Mouse (Mus musculus) neutrophil, adult 59 days (primary cell): ENCODE data around the gene Slc27a4. TPM values are rescaled to one million over a fixed set of nuclear protein-coding genes. Genes with fewer than 3 reads are reported as not detected.

Source experiments
- total RNA-seq, 2 experiments: library from RNA; stranded (reverse); gene quantifications; 1 replicate in 1 of 2; 2 replicates in 1 of 2; pipeline ENCODE4 v1.2.4; 2023

Gene Slc27a4
- total RNA-seq: 100 to 1,000 TPM; 160 to 168 TPM

DNA sequence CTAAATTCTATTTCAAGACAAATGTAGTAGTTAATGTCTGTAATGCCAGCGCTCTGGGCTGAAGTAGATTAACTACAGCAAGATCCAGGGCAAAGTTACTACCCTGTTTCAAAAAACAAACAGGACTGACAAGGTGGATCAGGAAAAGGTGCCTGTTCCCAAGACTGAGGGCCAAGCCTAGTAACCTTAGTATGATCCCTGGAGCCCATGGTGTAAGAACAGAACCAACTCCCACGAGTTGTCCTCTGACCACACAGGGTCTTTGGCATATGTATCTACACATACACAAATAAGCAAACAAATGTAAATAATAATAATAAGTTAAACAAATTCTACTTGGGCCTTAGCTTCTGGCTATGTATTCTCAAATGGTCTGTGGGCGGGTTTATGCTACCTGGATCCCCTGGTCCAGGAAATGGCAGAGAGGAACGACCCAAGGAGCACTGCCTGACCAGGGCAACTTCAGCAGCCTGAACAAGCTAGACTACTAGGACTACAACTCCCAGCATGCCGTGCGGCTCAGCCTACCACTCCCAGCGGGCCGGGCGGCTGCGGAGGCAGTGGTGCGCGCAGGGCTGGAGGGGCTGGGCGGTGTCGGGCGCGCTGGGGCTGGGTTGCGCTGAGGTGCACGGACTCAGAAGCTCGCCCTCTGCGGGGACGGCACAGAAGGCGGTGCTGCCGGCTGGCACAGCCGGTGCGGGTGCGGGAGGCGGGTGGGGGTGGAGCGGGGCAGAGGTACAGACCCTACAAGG lies at the start of gene Slc27a4:
Gene Slc27a4 (plus strand): TSS at position 560 of the 752 bp plus-strand sequence.

DNA sequence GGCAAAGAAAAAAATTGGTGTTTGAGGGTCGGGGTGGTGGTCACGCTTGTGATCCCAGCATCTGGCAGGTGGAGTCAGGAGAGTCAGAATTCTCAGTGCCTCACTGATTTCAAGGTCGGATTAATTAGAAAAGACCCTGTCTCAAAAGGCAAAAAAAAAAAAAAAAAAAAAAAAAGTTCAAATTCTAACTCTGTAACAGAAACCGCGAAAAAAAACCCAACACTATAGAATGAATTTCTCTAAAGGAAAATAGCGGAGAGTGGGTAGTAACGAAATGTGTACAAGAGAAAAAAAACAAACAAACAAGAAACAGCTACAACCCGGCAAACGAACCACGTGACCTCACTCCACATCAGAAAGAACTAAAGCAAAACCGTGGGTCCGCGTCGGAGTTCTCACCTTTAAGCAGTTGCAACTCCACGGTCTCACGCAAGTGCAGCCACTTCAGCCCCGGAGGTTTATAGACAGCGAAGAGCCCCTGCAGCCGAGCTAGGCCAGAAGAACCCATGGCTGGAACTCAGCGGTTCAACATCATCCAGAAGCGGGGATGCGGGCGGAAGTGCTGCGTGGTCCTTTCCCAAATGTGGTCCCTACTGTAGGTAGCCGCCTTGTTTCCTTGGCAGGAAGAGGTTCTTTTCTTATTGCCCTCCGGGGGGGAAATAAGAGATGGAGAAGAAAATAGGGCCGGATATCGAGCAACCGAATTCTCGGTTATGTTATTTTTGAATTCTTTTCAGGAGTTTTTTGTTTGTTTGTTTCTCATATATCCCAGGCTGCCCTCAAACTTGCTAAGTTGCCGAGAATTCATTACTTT lies 15.1 kb upstream of the Slc27a4 start, which contains the start of gene Coq4:
Gene Coq4 (plus strand): TSS at position 390 of the 814 bp plus-strand sequence.

DNA sequence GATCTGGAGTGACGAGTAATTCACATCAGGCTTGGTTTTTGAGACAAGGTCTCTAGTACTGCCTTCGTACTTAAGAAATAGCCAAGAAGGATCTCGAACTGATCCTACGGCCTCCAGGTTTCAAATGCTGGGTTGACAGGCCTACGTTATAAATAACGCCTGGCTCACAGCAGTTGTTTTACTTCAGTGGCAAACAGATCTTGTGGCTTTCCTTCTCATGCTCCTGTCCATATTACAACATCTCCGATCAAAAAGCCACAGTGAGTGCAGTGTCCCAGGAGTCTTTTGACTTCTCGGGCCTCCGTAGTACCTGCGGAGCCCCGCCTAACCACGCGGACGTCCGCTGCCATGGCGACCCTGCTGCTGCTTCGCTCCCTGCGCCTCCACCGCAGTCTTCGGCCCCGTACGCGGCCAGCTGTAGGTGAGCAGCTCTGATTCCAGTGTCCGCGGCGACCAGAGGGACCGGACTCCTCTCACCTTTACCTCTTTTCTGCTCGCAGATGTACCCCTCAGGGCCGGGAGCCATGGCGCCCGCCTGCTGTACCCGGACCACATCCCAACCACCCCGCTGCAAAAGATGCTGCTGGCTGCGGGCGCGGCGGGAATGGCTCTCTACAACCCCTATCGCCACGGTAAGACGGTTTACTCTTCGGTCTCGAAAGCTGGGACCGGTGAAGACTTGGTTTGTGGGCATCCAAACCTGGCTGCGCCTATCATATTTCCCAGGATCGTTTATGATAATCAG lies 14.3 kb upstream of the Slc27a4 start, which contains the start of gene Trub2:
Gene Trub2 (minus strand): TSS at position 566 of the 745 bp plus-strand sequence.

DNA sequence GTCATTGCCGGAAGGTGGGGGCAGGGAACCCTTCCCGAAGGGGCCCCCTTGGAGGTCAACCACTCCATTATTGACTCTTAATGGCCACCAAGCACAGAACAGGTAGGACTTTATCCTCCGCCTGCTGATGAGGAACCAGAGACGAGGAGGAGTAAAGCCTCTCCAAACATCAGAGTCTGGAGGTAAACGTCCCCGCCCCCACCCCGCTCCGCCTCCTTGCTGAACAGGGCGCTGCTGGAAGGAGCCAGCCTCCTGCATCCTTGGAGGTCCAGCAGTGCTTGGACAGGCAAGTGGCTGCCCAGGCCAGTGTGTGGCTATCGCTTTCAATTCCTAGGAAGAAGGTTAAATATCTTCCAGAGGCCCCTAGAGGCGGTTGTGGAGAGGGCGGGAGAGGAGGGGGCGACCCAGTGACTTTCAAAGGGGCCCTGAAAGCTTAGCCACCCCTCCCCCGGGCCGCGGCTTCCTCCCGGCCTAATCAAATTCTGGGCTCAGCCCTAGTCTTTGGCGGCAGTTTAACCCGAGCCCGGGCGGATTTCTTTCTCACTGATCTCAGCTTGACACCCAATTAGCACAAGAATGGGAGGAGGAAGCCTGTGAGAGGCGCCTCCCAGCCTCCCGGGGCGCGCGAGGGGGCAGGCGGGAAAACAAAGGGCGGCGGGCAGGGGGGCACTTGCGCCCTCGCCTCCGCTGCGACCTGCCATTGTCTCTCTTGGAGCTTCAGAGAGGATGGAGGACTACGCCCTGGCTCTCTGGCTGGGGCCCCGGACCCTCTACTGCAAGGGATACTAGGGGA lies 17.8 kb downstream of the Slc27a4 start, which contains the start of gene Urm1:
Gene Urm1 (plus strand): TSS at position 51 of the 793 bp plus-strand sequence.

Other genes with a start within 250 kb of the Slc27a4 start
- 10 to 100 TPM; 51.8 to 56.6 TPM for gene Rapgef1, start 182.9 kb upstream of the Slc27a4 start, total RNA-seq
- not detected for gene Gm13420, start 50.9 kb upstream of the Slc27a4 start, total RNA-seq
- not detected for gene Gm13547, start 43.3 kb upstream of the Slc27a4 start, total RNA-seq
- gene Coq4, start 15.1 kb upstream of the Slc27a4 start, total RNA-seq: 10 to 100 TPM; 13.6 to 15.1 TPM
- gene Trub2, start 14.1 kb upstream of the Slc27a4 start, total RNA-seq: 10 to 100 TPM; 45.8 to 47.7 TPM
- gene Urm1, start 17.4 kb downstream of the Slc27a4 start, total RNA-seq: 10 to 100 TPM; 20.3 to 22.1 TPM
- gene Cercam, start 66.5 kb downstream of the Slc27a4 start, total RNA-seq: 1 to 10 TPM; 4.8 to 6.9 TPM
- gene Odf2, start 86.6 kb downstream of the Slc27a4 start, total RNA-seq: 10 to 100 TPM; 77.2 to 94.1 TPM
- 10 to 100 TPM; 31.0 to 34.2 TPM for gene Gle1, start 132.8 kb downstream of the Slc27a4 start, total RNA-seq
- 100 to 1,000 TPM; 184 to 197 TPM for gene Sptan1, start 162.9 kb downstream of the Slc27a4 start, total RNA-seq
- gene Wdr34, start 246.2 kb downstream of the Slc27a4 start, total RNA-seq: 1 to 10 TPM; 2.0 TPM